Mouse (Mus musculus): ENCODE results near the gene Pla2g6. TPM values are rescaled to one million over a fixed set of nuclear protein-coding genes. Genes with fewer than 3 reads are reported as not detected.

Gene Pla2g6
- polyA plus RNA-seq (2015; fragmentation: Nextera tagmentation; extraction: Ambion mirVana): 20.2 and 21.6 TPM in 2 replicates

- WGBS: 3% methylated on average over 46 of the region's 46 CpGs
Measured at GRCm38 (mm10) chr15:79328058-79328938, at the start of gene Pla2g6. Pla2g6 (minus strand) TSS chr15:79328390.

GRCm38 (mm10) chr15:79377681-79378080 is 49.5 kb upstream of the Pla2g6 start:
- Histone ChIP-seq H3K9ac (no peak overlapping the region), H3K27me3 (replicated peaks) (no peaks in the 10 kb centered on the region), H3K36me3 (peaks cover 25% of the 10 kb centered on the region), H3K4me3 (replicated peaks) (no peak overlapping the region), H3K27ac (no peak overlapping the region), H3K4me2 (replicated peaks) (no peak overlapping the region), H3K9me3 (no peaks in the 10 kb centered on the region), H3K4me1 (replicated peaks) (0 out of 2 replicates have a peak, but pooled peaks cover 6% of the 10 kb centered on the region)
- WGBS: 80% methylated on average over 6 of the region's 6 CpGs
- ATAC-seq: no peak

More at GRCm38 (mm10) chr15:79328058-79328938, at the start of gene Pla2g6:
- peak; percentile 97 for ATAC-seq
- peak within 1 kb of the TSS; percentile 65 for H3K9ac ChIP-seq
- peak within 1 kb of the TSS; percentile 79 for H3K4me2 ChIP-seq (replicated peaks)
- no peaks in the 10 kb centered on the region for H3K36me3 ChIP-seq
- H3K27ac ChIP-seq: peak within 1 kb of the TSS; percentile 93
- peaks cover 34% of the 10 kb centered on the region for H3K4me1 ChIP-seq (replicated peaks)
- no peaks in the 10 kb centered on the region for H3K27me3 ChIP-seq (replicated peaks)
- peak within 1 kb of the TSS; percentile 55 for H3K4me3 ChIP-seq (replicated peaks)
- no peaks in the 10 kb centered on the region for H3K9me3 ChIP-seq

GRCm38 (mm10) chr15:79374760-79375159 is 46.6 kb upstream of the Pla2g6 start:
- 39% methylated on average over 3 of the region's 3 CpGs for WGBS
- H3K27ac ChIP-seq: no peak overlapping the region
- ATAC-seq: no peak

DNA sequence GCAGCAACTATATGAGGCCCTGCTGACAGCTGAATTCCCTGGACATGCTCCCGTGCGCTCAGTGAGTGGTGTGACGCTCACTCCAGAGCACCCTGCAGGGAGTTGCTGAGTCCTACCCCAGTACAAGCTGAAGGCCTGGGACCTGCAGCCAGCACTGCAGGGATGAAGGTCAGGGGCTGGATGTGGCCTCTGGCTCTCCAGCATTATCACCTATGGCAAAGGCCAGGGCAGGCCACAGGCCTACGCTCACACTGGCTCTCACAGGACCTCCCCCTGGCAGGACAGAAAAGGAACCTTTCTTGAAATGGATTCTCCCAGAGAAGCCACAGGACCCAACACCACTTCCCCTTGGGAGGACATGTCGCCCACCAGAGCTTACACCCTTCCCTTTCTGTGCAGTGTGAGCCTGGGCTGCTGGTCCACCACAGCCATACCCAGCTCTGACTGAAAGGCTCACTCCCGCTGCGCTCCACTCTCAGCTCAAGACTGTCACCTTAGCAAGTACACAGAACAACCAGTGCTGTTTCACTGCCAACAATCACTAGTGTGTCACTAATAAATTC is 42.2 kb upstream of the Pla2g6 start:
- Histone ChIP-seq H3K4me2 (replicated peaks) (no peak overlapping the region), H3K4me3 (replicated peaks) (no peak overlapping the region), H3K27me3 (replicated peaks) (no peaks in the 10 kb centered on the region), H3K36me3 (peaks cover 17% of the 10 kb centered on the region), H3K27ac (peak overlapping the region; percentile 89; the same call in 1 of the 2 replicates), H3K9me3 (no peaks in the 10 kb centered on the region), H3K9ac (no peak overlapping the region), H3K4me1 (replicated peaks) (peaks cover 32% of the 10 kb centered on the region)
- no peak for ATAC-seq
- WGBS: 70% methylated on average over 7 of the region's 7 CpGs

More at GRCm38 (mm10) chr15:79374760-79375159, 46.6 kb upstream of the Pla2g6 start:
- peaks cover 30% of the 10 kb centered on the region for H3K36me3 ChIP-seq
- peaks cover 12% of the 10 kb centered on the region for H3K4me1 ChIP-seq (replicated peaks)
- H3K4me2 ChIP-seq (replicated peaks): no peak overlapping the region
- H3K4me3 ChIP-seq (replicated peaks): no peak overlapping the region
- H3K9me3 ChIP-seq: no peaks in the 10 kb centered on the region
- H3K27me3 ChIP-seq (replicated peaks): no peaks in the 10 kb centered on the region
- H3K9ac ChIP-seq: no peak overlapping the region

DNA sequence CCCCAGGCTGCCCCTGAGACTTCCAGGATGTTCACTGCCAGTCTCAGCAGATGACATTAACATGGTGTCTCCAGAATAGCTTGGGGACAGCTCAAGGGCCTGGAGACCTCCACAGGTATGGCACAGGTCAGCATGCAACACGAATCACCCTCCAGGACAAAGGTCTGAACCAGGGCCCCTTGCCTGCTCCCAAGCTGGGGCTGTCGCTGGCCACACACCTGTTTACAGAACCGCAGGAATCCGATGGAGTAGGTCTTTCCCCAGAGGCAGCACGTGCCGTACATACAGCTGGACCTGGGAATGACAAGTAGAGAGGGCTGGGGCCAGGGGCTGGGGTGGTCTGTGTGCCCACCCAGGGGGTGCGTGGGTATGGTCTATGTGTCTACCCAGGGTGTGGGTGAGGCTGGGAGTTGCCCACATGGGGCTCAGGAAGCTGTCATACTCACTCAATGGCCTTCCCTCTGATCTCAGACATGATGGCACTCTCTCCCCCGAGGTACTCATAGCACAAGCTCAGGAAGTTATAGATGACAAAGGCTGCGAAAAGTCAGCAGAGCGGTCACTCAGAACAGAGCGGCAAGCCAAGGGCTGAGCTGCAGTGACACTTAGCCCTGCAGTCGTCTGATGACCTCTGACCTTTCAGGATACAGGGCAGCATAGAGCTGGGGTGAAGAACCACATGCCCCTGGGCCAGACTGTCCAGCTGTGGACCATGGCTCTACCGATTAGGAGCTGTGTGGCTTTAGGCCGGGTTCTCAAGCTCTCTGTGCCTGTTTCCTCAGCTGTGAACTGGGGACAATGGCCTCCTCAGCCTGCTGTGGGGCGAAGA is 41.5 kb upstream of the Pla2g6 start:
- Histone ChIP-seq H3K4me2 (replicated peaks) (no peak overlapping the region), H3K27ac (peak overlapping the region; percentile 89), H3K9ac (no peak overlapping the region), H3K4me3 (replicated peaks) (no peak overlapping the region), H3K4me1 (replicated peaks) (peaks cover 32% of the 10 kb centered on the region), H3K36me3 (peaks cover 23% of the 10 kb centered on the region), H3K9me3 (no peaks in the 10 kb centered on the region), H3K27me3 (replicated peaks) (no peaks in the 10 kb centered on the region)
- peak; percentile 6; the same call in 1 of the 2 replicates for ATAC-seq
- WGBS: 60% methylated on average over 15 of the region's 15 CpGs

DNA sequence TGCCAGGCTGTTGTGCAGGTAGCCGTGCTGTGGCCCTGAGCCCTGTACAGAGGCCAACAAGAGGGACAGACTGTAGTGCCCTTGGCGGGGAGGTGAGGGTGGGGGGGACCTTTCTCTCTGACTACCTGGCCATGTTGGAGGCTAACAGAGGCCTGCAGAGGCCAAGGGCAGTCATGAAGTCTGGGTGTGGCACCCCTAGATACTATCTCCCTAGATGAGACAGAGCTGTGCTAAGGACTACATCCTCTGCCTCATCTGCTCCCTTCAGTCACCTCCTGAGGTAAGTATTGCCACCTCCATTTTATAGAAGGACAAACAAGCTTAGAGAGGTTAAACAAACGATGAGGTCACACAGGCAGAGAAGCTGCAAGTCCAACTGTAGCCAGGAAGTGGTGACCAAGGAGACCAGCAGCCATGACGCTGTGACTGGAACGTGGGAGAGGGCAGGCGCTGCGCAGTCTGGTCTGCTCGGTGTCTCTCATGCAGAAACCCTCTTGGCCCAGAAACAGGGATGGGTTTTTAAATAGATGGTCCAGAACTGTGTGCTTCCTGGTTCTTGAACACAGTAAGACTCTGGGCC is 40.8 kb upstream of the Pla2g6 start:
- H3K9me3 ChIP-seq: no peaks in the 10 kb centered on the region
- peak overlapping the region; percentile 89 for H3K27ac ChIP-seq
- peak overlapping the region; percentile 46 for H3K4me2 ChIP-seq (replicated peaks)
- no peak overlapping the region for H3K4me3 ChIP-seq (replicated peaks)
- H3K4me1 ChIP-seq (replicated peaks): peaks cover 32% of the 10 kb centered on the region
- peaks cover 17% of the 10 kb centered on the region for H3K36me3 ChIP-seq
- ATAC-seq: peak; percentile 66
- no peak overlapping the region for H3K9ac ChIP-seq
- 59% methylated on average over 8 of the region's 8 CpGs for WGBS
- no peaks in the 10 kb centered on the region for H3K27me3 ChIP-seq (replicated peaks)

DNA sequence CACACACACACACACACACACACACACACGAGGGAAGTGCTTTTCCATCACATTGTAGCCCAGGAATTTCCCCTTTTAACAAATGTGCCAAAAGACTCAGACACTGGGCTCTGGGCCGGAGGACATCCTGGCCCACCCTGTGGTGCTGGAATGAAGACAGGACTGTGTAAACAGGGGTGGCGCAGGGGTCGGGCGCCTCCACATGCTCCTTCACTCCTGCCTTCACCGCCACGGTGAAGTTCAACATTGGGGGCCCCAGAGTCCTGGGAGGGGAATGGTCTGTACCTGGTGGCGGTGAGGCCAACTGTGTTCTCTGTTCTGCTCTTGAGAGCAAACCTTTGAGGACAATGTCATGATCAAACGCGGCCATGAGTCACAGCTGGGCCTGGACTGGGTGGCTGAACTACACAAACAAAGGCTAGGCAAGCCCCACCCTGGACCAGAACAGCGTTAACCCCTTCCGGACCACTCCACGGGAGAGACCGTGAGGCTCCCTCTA is 40.2 kb upstream of the Pla2g6 start:
- H3K27me3 ChIP-seq (replicated peaks): no peaks in the 10 kb centered on the region
- peak overlapping the region; percentile 24; the same call in 1 of the 2 replicates for H3K9ac ChIP-seq
- H3K27ac ChIP-seq: peak overlapping the region; percentile 89
- H3K4me1 ChIP-seq (replicated peaks): peaks cover 32% of the 10 kb centered on the region
- peak overlapping the region; percentile 46 for H3K4me2 ChIP-seq (replicated peaks)
- H3K36me3 ChIP-seq: peaks cover 14% of the 10 kb centered on the region
- no peak overlapping the region for H3K4me3 ChIP-seq (replicated peaks)
- WGBS: 16% methylated on average over 14 of the region's 14 CpGs
- no peaks in the 10 kb centered on the region for H3K9me3 ChIP-seq
- peak; percentile 91 for ATAC-seq

- H3K4me2 ChIP-seq (replicated peaks): no peak overlapping the region
- H3K9me3 ChIP-seq: no peaks in the 10 kb centered on the region
- no peak for ATAC-seq
- 89% methylated on average over 5 of the region's 5 CpGs for WGBS
- H3K4me1 ChIP-seq (replicated peaks): peaks cover 37% of the 10 kb centered on the region
- no peaks in the 10 kb centered on the region for H3K27me3 ChIP-seq (replicated peaks)
- H3K9ac ChIP-seq: no peak overlapping the region
- no peak overlapping the region for H3K27ac ChIP-seq
- H3K4me3 ChIP-seq (replicated peaks): no peak overlapping the region
- peaks cover 15% of the 10 kb centered on the region for H3K36me3 ChIP-seq
Measured at GRCm38 (mm10) chr15:79366402-79366801, 38.2 kb upstream of the Pla2g6 start.

GRCm38 (mm10) chr15:79365068-79365467 is 36.9 kb upstream of the Pla2g6 start:
- Histone ChIP-seq H3K9ac (no peak overlapping the region), H3K36me3 (peaks cover 15% of the 10 kb centered on the region), H3K27me3 (replicated peaks) (no peaks in the 10 kb centered on the region), H3K4me2 (replicated peaks) (no peak overlapping the region), H3K27ac (no peak overlapping the region), H3K9me3 (no peaks in the 10 kb centered on the region), H3K4me1 (replicated peaks) (peaks cover 40% of the 10 kb centered on the region), H3K4me3 (replicated peaks) (no peak overlapping the region)
- WGBS: 97% methylated on average over 12 of the region's 12 CpGs
- no peak for ATAC-seq

GRCm38 (mm10) chr15:79364120-79364519 is 35.9 kb upstream of the Pla2g6 start:
- Histone ChIP-seq H3K9ac (no peak overlapping the region), H3K4me3 (replicated peaks) (no peak overlapping the region), H3K4me2 (replicated peaks) (no peak overlapping the region), H3K4me1 (replicated peaks) (peaks cover 35% of the 10 kb centered on the region), H3K27me3 (replicated peaks) (no peaks in the 10 kb centered on the region), H3K36me3 (peaks cover 15% of the 10 kb centered on the region), H3K9me3 (no peaks in the 10 kb centered on the region), H3K27ac (no peak overlapping the region)
- no peak for ATAC-seq
- 73% methylated on average over 6 of the region's 6 CpGs for WGBS

- WGBS: 25% methylated on average over 4 of the region's 4 CpGs
- Histone ChIP-seq H3K36me3 (peaks cover 15% of the 10 kb centered on the region), H3K4me3 (replicated peaks) (no peak overlapping the region), H3K4me1 (replicated peaks) (peaks cover 41% of the 10 kb centered on the region), H3K27ac (peak overlapping the region; percentile 56; the same call in 1 of the 2 replicates), H3K4me2 (replicated peaks) (no peak overlapping the region), H3K9ac (no peak overlapping the region), H3K9me3 (no peaks in the 10 kb centered on the region), H3K27me3 (replicated peaks) (no peaks in the 10 kb centered on the region)
- no peak for ATAC-seq
Measured at GRCm38 (mm10) chr15:79361023-79361422, 32.8 kb upstream of the Pla2g6 start.
